Mouse (Mus musculus) forebrain, embryonic 16.5 days (tissue): ENCODE measurements at regions not wholly inside any gene's neighbourhood (a gene's known extent, or its start where the extent isn't known, plus 50 kb on each side); places are given as distances from the start of the nearest gene placed in this dataset.

Experiments used
- ATAC-seq: fragments of 200-750 bp; cut with Nextera tagmentation; 2 replicates; pipeline ENCODE4 v1.8.0; 2017; ENCODE audit warnings: mild to moderate bottlenecking, moderate library complexity
- H3K27ac ChIP-seq: fragments of 300-500 bp; sonication (generic); 2 replicates; pipeline ENCODE4 v1.5.1; 2014; ENCODE audit warnings: low read length, control low read depth
- H3K27me3 ChIP-seq: fragments of 300-500 bp; sonication (generic); replicated peaks from 2 replicates; pipeline ENCODE4 v1.6.1; 2014; ENCODE audit warnings: low read length; ENCODE audit not compliant: control insufficient read depth, insufficient read depth
- H3K36me3 ChIP-seq: fragments of 300-500 bp; sonication (generic); 2 replicates; pipeline ENCODE4 v1.6.1; 2014; ENCODE audit not compliant: control insufficient read depth, insufficient read depth
- H3K4me1 ChIP-seq: fragments of 300-500 bp; sonication (generic); replicated peaks from 2 replicates; pipeline ENCODE4 v1.6.1; 2014; ENCODE audit warnings: low read length; ENCODE audit not compliant: control insufficient read depth, insufficient read depth
- H3K4me2 ChIP-seq: fragments of 300-500 bp; sonication (generic); 2 replicates; pipeline ENCODE4 v1.6.1; 2014; ENCODE audit warnings: mild to moderate bottlenecking, low read length, control low read depth
- H3K4me3 ChIP-seq: fragments of 300-500 bp; sonication (generic); replicated peaks from 2 replicates; pipeline ENCODE4 v1.5.1; 2014; ENCODE audit warnings: mild to moderate bottlenecking, low read length, control low read depth
- H3K9ac ChIP-seq: fragments of 300-500 bp; sonication (generic); replicated peaks from 2 replicates; pipeline ENCODE4 v1.6.1; 2014; ENCODE audit warnings: low read depth, low read length, control low read depth
- H3K9me3 ChIP-seq: fragments of 300-500 bp; sonication (generic); 2 replicates; pipeline ENCODE4 v1.6.1; 2016; ENCODE audit warnings: low read length; ENCODE audit not compliant: control insufficient read depth
- WGBS: fragments of 180-500 bp; shearing (Covaris S2); extraction: QIAGEN DNeasy Blood & Tissue Kit; methylation state at CpG from one replicate; pipeline ENCODE4 v1.1.7; 2014; 5-methylcytosine and 5-hydroxymethylcytosine counted together

DNA sequence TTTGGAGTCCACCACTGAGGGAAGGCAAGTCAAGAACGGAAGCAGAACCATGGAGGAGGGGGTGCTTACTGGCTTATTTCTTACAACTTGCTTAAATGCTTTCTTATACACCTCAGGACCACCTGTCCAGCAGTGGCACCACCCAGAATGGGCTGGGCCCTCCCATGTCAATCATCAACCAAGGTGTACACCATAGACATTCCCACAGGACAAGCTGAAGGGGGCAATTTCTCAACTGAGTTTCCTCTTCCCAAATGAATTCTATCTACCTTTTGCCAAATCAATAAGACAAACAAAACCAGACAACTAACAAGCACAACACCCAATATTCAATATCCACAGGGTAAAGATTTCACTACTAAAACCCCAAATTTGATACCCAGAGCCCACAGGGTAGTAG is 709.6 kb upstream of the Tmem132c start:
- ATAC-seq = no peak
- WGBS = 91% methylated on average over 1 of the region's 1 CpGs
- Histone ChIP-seq H3K4me1 (0 out of 2 replicates have a peak, but pooled peaks cover 4% of the 10 kb centered on the region), H3K9me3 (no peaks in the 10 kb centered on the region), H3K4me2 (no peak overlapping the region), H3K27ac (no peak overlapping the region), H3K9ac (no peak overlapping the region), H3K4me3 (no peak overlapping the region), H3K36me3 (no peaks in the 10 kb centered on the region), H3K27me3 (no peaks in the 10 kb centered on the region)

DNA sequence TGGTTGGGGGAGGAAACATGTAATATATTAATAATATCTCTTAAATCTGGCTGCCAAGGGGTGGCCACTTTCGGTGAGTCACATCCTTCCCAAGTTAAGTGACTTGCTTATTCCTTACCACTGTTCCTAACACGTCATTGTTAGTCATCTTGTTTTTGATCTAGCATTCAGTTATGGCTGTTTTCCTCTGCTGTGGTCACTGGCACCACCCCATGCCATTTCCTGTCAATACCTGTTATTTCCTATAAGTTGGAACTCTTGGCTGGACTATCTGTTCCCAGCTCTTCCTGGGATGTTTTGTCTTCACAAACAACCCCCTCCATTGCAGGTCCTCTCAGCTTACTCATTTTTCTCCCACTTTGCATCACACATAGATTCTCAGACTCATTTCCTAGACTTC is 703.5 kb upstream of the Tmem132c start:
- H3K4me2 ChIP-seq = no peak overlapping the region
- H3K9me3 ChIP-seq = no peaks in the 10 kb centered on the region
- no peak overlapping the region for H3K27ac ChIP-seq
- 91% methylated on average over 2 of the region's 2 CpGs for WGBS
- no peaks in the 10 kb centered on the region for H3K27me3 ChIP-seq
- no peaks in the 10 kb centered on the region for H3K36me3 ChIP-seq
- H3K9ac ChIP-seq = no peak overlapping the region
- no peaks in the 10 kb centered on the region for H3K4me1 ChIP-seq
- no peak overlapping the region for H3K4me3 ChIP-seq
- ATAC-seq = no peak

DNA sequence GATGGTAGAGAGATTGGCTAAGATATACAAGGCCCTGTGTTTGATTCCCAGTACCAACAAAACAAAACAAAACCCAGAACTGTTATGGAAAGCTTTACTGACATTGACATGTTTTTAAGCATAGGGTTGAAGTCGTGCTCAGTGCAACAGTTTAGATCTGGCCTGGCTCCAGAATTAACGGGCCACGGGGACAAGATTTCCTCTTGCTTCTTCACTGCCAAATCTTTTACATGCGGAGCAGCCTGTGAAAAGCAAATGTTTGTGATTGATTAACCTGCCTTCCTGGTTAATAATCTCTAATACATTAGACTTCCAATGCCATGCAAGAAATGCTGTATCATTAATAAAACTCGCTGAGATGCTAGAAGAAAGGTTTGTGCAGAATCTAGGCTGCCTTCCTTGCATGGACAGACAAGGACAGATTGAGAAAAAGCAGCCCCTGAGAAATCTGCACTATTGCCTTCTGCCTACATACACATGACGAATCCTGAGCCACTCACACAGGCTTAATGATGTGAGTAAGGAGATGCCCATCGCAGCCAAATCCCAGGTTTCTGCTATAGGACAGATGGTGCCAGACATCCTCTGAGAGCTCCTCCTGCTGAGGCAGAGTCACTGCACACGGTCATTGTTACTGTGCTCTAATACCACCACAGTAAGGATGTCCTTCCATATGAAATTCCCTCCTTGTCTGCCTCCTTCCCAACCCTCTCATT is 697.2 kb upstream of the Tmem132c start:
- ATAC-seq = peak; percentile 50
- H3K4me1 ChIP-seq = 0 out of 2 replicates have a peak, but pooled peaks cover 3% of the 10 kb centered on the region
- H3K36me3 ChIP-seq = no peaks in the 10 kb centered on the region
- H3K4me2 ChIP-seq = no peak overlapping the region
- H3K9me3 ChIP-seq = no peaks in the 10 kb centered on the region
- H3K9ac ChIP-seq = no peak overlapping the region
- H3K27me3 ChIP-seq = no peaks in the 10 kb centered on the region
- 49% methylated on average over 8 of the region's 8 CpGs for WGBS
- H3K4me3 ChIP-seq = no peak overlapping the region
- H3K27ac ChIP-seq = no peak overlapping the region

DNA sequence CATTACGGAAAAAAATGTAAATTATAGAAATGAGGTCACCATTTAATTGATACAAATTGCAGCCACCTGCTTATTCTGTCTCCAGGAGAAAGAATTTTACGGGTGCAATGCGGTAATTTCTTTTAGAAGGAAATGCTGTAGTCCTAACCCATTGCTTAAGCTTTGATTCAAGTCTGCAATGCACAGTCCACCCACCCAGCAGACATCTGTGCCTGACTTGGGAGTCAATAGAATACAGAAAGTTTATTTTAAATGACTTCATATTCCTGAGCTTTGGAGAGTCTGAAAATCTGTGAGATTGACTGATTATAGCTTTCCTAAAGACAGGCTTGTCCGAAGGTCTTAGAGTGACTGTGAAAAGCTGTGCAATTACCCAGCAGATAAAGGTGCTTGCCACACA is 693.8 kb upstream of the Tmem132c start:
- Histone ChIP-seq H3K27ac (no peak overlapping the region), H3K27me3 (no peaks in the 10 kb centered on the region), H3K9me3 (no peaks in the 10 kb centered on the region), H3K36me3 (no peaks in the 10 kb centered on the region), H3K9ac (no peak overlapping the region), H3K4me1 (0 out of 2 replicates have a peak, but pooled peaks cover 3% of the 10 kb centered on the region), H3K4me3 (no peak overlapping the region), H3K4me2 (no peak overlapping the region)
- 73% methylated on average over 4 of the region's 4 CpGs for WGBS
- no peak for ATAC-seq

DNA sequence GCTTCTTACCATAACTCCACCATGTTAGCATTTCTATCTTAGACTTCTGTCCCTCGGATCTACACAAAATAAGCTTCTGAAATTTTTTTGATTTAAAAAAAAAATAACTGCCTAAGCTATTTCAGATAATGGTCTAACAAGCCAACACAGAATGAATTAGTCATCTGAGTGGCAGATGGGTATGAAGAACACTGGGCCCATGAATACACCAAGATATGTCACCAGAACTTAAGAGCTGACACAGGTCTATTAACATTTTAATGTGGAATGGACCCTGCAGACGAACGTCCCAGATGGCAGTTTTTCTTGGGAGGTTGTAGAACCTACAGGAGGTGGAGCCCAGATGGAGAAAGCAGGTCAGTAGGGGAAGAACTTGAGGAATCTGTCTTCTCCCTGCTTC is 689.9 kb upstream of the Tmem132c start:
- no peak for ATAC-seq
- no peak overlapping the region for H3K4me2 ChIP-seq
- H3K9me3 ChIP-seq = no peaks in the 10 kb centered on the region
- no peaks in the 10 kb centered on the region for H3K27me3 ChIP-seq
- no peaks in the 10 kb centered on the region for H3K4me1 ChIP-seq
- H3K36me3 ChIP-seq = no peaks in the 10 kb centered on the region
- no peak overlapping the region for H3K4me3 ChIP-seq
- WGBS = 78% methylated on average over 3 of the region's 3 CpGs
- no peak overlapping the region for H3K27ac ChIP-seq
- no peak overlapping the region for H3K9ac ChIP-seq

DNA sequence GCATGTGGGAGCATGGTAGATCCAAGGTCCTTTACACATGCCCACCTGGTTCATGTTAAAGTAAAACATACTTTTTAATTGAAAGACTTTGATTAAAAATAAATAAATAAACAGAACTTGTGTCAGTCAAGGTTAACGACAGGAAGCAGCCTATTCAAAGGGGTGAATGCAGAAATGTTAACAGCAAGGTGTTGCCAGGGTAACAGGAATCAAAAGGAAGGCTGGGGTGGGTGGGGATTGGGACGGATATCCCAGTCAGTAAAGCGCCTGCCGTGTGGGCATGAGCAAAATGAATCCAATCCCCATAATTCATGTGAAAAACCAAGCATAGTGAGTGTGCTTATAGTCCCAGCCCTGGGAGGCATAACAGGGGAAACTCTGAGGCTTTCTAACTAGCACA is 682.6 kb upstream of the Tmem132c start:
- 24% methylated on average over 4 of the region's 4 CpGs for WGBS

DNA sequence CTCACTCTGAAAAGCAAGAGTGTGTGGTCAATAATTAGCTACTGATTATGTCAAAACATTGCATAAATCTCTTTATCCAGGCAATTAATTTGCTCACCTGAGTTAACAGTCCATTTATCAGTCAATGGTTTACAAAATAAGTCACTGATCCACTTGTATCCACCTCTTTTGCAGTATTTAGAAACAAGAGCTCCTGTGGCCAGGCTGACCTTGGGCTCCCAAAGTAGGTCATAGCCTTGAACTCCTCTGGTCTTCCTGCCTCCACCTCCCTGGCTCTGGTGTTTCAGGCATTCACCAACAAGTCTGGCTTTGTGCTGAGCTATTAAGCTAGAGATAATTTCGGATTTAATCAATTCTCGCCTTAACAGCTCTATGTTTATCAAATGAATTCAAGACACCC is 675.8 kb upstream of the Tmem132c start:
- Histone ChIP-seq H3K36me3 (no peaks in the 10 kb centered on the region), H3K4me1 (no peaks in the 10 kb centered on the region), H3K4me2 (no peak overlapping the region), H3K4me3 (no peak overlapping the region), H3K9me3 (no peaks in the 10 kb centered on the region), H3K9ac (no peak overlapping the region), H3K27ac (no peak overlapping the region), H3K27me3 (no peaks in the 10 kb centered on the region)
- 81% methylated on average over 2 of the region's 2 CpGs for WGBS
- no peak for ATAC-seq

More for the DNA sequence above, 682.6 kb upstream of the Tmem132c start:
- no peaks in the 10 kb centered on the region for H3K9me3 ChIP-seq
- H3K4me3 ChIP-seq = no peak overlapping the region
- H3K9ac ChIP-seq = no peak overlapping the region
- ATAC-seq = no peak
- H3K27me3 ChIP-seq = no peaks in the 10 kb centered on the region
- H3K4me2 ChIP-seq = no peak overlapping the region
- no peak overlapping the region for H3K27ac ChIP-seq
- no peaks in the 10 kb centered on the region for H3K36me3 ChIP-seq
- no peaks in the 10 kb centered on the region for H3K4me1 ChIP-seq

DNA sequence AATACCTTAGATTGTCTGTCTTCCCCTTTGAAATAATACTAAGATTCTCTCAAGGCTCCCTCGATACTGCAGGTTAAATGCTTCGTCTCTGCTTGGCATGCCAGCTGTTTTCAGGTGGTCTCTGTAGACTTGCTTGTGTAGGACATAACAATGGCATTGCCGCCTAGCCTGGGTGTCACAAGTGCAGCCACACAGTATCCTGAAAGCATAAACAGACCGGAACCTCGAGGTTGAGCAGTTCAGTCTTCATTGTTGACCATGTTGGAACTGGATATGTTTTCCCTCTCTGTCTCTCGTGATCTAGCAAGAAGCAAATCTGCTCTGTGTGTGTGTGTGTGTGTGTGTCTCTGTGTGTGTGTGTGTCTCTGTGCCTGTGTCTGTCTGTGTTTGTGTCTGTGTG is 675.4 kb upstream of the Tmem132c start:
- Histone ChIP-seq H3K36me3 (no peaks in the 10 kb centered on the region), H3K9me3 (no peaks in the 10 kb centered on the region), H3K27me3 (no peaks in the 10 kb centered on the region), H3K4me3 (no peak overlapping the region), H3K4me2 (no peak overlapping the region), H3K4me1 (no peaks in the 10 kb centered on the region), H3K9ac (no peak overlapping the region), H3K27ac (no peak overlapping the region)
- 84% methylated on average over 6 of the region's 6 CpGs for WGBS
- ATAC-seq = no peak

DNA sequence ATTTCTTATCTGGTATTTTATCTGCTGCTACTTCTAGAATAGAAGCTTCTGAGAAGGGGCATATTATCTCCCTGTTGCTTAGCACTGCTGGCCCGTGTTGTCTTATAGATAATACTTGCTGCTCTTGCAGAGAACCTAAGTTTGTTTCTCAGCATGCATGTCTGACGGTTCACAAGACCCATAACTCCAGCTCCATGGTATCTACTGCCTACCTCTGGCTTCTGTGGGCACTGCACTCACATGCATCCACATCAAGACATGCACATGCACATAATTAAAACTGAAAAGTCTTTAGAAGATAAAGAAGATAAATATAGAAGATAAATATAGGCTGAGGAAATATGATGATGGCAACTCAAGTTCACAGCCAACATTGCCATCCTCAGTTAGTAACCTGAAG is 667.8 kb upstream of the Tmem132c start:
- no peak overlapping the region for H3K9ac ChIP-seq
- H3K4me2 ChIP-seq = no peak overlapping the region
- H3K4me3 ChIP-seq = no peak overlapping the region
- WGBS = 78% methylated on average over 2 of the region's 2 CpGs
- peaks cover 2% of the 10 kb centered on the region; the same call in 1 of the 2 replicates for H3K9me3 ChIP-seq
- ATAC-seq = no peak
- H3K4me1 ChIP-seq = no peaks in the 10 kb centered on the region
- no peaks in the 10 kb centered on the region for H3K27me3 ChIP-seq
- no peak overlapping the region for H3K27ac ChIP-seq
- no peaks in the 10 kb centered on the region for H3K36me3 ChIP-seq
